Mouse (Mus musculus) olfactory bulb, adult 2 months (tissue): ENCODE measurements at regions not wholly inside any gene's neighbourhood (a gene's known extent, or its start where the extent isn't known, plus 50 kb on each side); places are given as distances from the start of the nearest gene placed in this dataset.

Experiments
- CTCF ChIP-seq: fragments of 200-500 bp; IDR thresholded peaks from 2 replicates; pipeline ENCODE4 v1.5.1; 2012; ENCODE audit warnings: low read depth, mild to moderate bottlenecking, low read length, moderate library complexity; ENCODE audit not compliant: insufficient read depth
- POLR2A ChIP-seq: fragments of 200-500 bp; IDR thresholded peaks from 2 replicates; pipeline ENCODE4 v1.6.1; 2012; ENCODE audit warnings: mild to moderate bottlenecking, low read depth, low read length, moderate library complexity; ENCODE audit not compliant: insufficient read depth

- TF ChIP-seq POLR2A: no peak
- TF ChIP-seq CTCF: no peak
Measured at GRCm38 (mm10) chr1:193623571-193623970, 253.5 kb upstream of the Camk1g start.
